Mouse (Mus musculus): ENCODE measurements around the gene Samhd1. TPM values are rescaled to one million over a fixed set of nuclear protein-coding genes. Genes with fewer than 3 reads are reported as not detected.

The Samhd1 gene
- total RNA-seq, 1 experiment from 2014 or later = 52.4 TPM

GRCm38 (mm10) chr2:157075685-157076084 is 59.4 kb downstream of the Samhd1 start:
- ATAC-seq (replicated peaks; ENCODE audit: low read depth, poor library complexity, severe bottlenecking) = no peak

GRCm38 (mm10) chr2:157075226-157075625 is 59.8 kb downstream of the Samhd1 start:
- no peak for ATAC-seq (replicated peaks; ENCODE audit: low read depth, poor library complexity, severe bottlenecking)

- no peak for ATAC-seq (replicated peaks; ENCODE audit: low read depth, poor library complexity, severe bottlenecking)
Measured at GRCm38 (mm10) chr2:157074772-157075171, 60.3 kb downstream of the Samhd1 start.

- ATAC-seq (replicated peaks; ENCODE audit: low read depth, poor library complexity, severe bottlenecking) = no peak
Measured at GRCm38 (mm10) chr2:157074186-157074724, 60.8 kb downstream of the Samhd1 start.

GRCm38 (mm10) chr2:157073378-157074052 is 61.5 kb downstream of the Samhd1 start:
- ATAC-seq (replicated peaks; ENCODE audit: low read depth, poor library complexity, severe bottlenecking) = peak; percentile 4

GRCm38 (mm10) chr2:157072316-157072990 is 62.6 kb downstream of the Samhd1 start:
- ATAC-seq (replicated peaks; ENCODE audit: low read depth, poor library complexity, severe bottlenecking) = no peak

GRCm38 (mm10) chr2:157071556-157071955 is 63.5 kb downstream of the Samhd1 start:
- ATAC-seq (replicated peaks; ENCODE audit: low read depth, poor library complexity, severe bottlenecking) = peak; percentile 83

GRCm38 (mm10) chr2:157070365-157070764 is 64.7 kb downstream of the Samhd1 start:
- no peak for ATAC-seq (replicated peaks; ENCODE audit: low read depth, poor library complexity, severe bottlenecking)

- no peak for ATAC-seq (replicated peaks; ENCODE audit: low read depth, poor library complexity, severe bottlenecking)
Measured at GRCm38 (mm10) chr2:157069755-157070315, 65.2 kb downstream of the Samhd1 start.

- ATAC-seq (replicated peaks; ENCODE audit: low read depth, poor library complexity, severe bottlenecking) = peak; percentile 20; the same call in 1 of the 2 replicates
Measured at GRCm38 (mm10) chr2:157069355-157069735, 65.7 kb downstream of the Samhd1 start.

GRCm38 (mm10) chr2:157068701-157069354 is 66.2 kb downstream of the Samhd1 start:
- no peak for ATAC-seq (replicated peaks; ENCODE audit: low read depth, poor library complexity, severe bottlenecking)

- ATAC-seq (replicated peaks; ENCODE audit: low read depth, poor library complexity, severe bottlenecking) = no peak
Measured at GRCm38 (mm10) chr2:157066731-157067430, 68.2 kb downstream of the Samhd1 start.

GRCm38 (mm10) chr2:157065879-157066226 is 69.2 kb downstream of the Samhd1 start:
- ATAC-seq (replicated peaks; ENCODE audit: low read depth, poor library complexity, severe bottlenecking) = no peak

- ATAC-seq (replicated peaks; ENCODE audit: low read depth, poor library complexity, severe bottlenecking) = no peak
Measured at GRCm38 (mm10) chr2:157064978-157065878, 69.8 kb downstream of the Samhd1 start.

GRCm38 (mm10) chr2:157064136-157064535 is 70.9 kb downstream of the Samhd1 start:
- peak; percentile 55 for ATAC-seq (replicated peaks; ENCODE audit: low read depth, poor library complexity, severe bottlenecking)

- peak; percentile 95 for ATAC-seq (replicated peaks; ENCODE audit: low read depth, poor library complexity, severe bottlenecking)
Measured at GRCm38 (mm10) chr2:157063241-157063700, 71.8 kb downstream of the Samhd1 start.

- ATAC-seq (replicated peaks; ENCODE audit: low read depth, poor library complexity, severe bottlenecking) = no peak
Measured at GRCm38 (mm10) chr2:157060557-157061305, 74.3 kb downstream of the Samhd1 start.

GRCm38 (mm10) chr2:157060037-157060436 is 75.0 kb downstream of the Samhd1 start:
- no peak for ATAC-seq (replicated peaks; ENCODE audit: low read depth, poor library complexity, severe bottlenecking)
